Mouse (Mus musculus) liver, postnatal 0 days (tissue): Measurements from ENCODE around the gene Prss40. TPM values are rescaled to one million over a fixed set of nuclear protein-coding genes. Genes with fewer than 3 reads are reported as not detected.

Experiments
- ATAC-seq: fragments of 200-750 bp; cut with Nextera tagmentation; 2 replicates; pipeline ENCODE4 v1.8.0; 2017; ENCODE audit warnings: mild to moderate bottlenecking, moderate library complexity
- DNase-seq: peaks from one replicate; pipeline ENCODE4 v3.0.0-alpha.2; 2016
- H3K27ac ChIP-seq: fragments of 300-500 bp; sonication (generic); 2 replicates; pipeline ENCODE4 v1.5.1; 2014; ENCODE audit warnings: antibody characterized with exemption, moderate library complexity, mild to moderate bottlenecking, low read depth
- H3K27me3 ChIP-seq: fragments of 300-500 bp; sonication (generic); 2 replicates; pipeline ENCODE4 v1.6.1; 2014; ENCODE audit warnings: low read length, control low read depth, mixed read lengths; ENCODE audit not compliant: insufficient read depth
- H3K36me3 ChIP-seq: fragments of 300-500 bp; sonication (generic); replicated peaks from 2 replicates; pipeline ENCODE4 v1.6.1; 2014; ENCODE audit warnings: mild to moderate bottlenecking, control low read depth, low read length, moderate library complexity, mixed read lengths; ENCODE audit not compliant: insufficient read depth
- H3K4me1 ChIP-seq: fragments of 300-500 bp; sonication (generic); 2 replicates; pipeline ENCODE4 v1.6.1; 2014; ENCODE audit warnings: antibody characterized with exemption, mild to moderate bottlenecking, control low read depth; ENCODE audit not compliant: insufficient read depth
- H3K4me2 ChIP-seq: fragments of 300-500 bp; sonication (generic); 2 replicates; pipeline ENCODE4 v1.6.1; 2014; ENCODE audit warnings: low read depth, mild to moderate bottlenecking, low read length, moderate library complexity, mixed read lengths
- H3K4me3 ChIP-seq: fragments of 300-500 bp; sonication (generic); 2 replicates; pipeline ENCODE4 v1.5.1; 2014; ENCODE audit warnings: low read depth, low read length
- H3K9ac ChIP-seq: fragments of 300-500 bp; sonication (generic); replicated peaks from 2 replicates; pipeline ENCODE4 v1.6.1; 2014; ENCODE audit warnings: mild to moderate bottlenecking, moderate library complexity
- H3K9me3 ChIP-seq: fragments of 300-500 bp; sonication (generic); 2 replicates; pipeline ENCODE4 v1.6.1; 2016; ENCODE audit warnings: mild to moderate bottlenecking, control low read depth, low read length, mixed read lengths
- CTCF ChIP-seq: sonication (generic); IDR thresholded peaks from 2 replicates; pipeline ENCODE4 v1.5.1; 2016; ENCODE audit warnings: antibody characterized with exemption, low read depth
- EP300 ChIP-seq: IDR thresholded peaks from 2 replicates; pipeline ENCODE4 v1.6.1; 2016; ENCODE audit warnings: antibody characterized with exemption, low read depth, mild to moderate bottlenecking
- WGBS: fragments of 180-500 bp; shearing (Covaris S2); extraction: QIAGEN DNeasy Blood & Tissue Kit; methylation state at CpG from one replicate; pipeline ENCODE4 v1.1.7; 2014; ENCODE audit not compliant: insufficient replicate concordance; 5-methylcytosine and 5-hydroxymethylcytosine counted together
- polyA plus RNA-seq: library from polyadenylated mRNA; unstranded; fragments of >200 nt; fragmentation: Nextera tagmentation; extraction: Ambion mirVana; gene quantifications from 2 replicates; pipeline ENCODE4 v1.2.1, GENCODE M21; 2015

Gene Prss40
- polyA plus RNA-seq, 1 experiment from 2014 or later, result not detected

GRCm38 (mm10) chr1:34569876-34570275 lies 9.1 kb upstream of the Prss40 start:
- ATAC-seq, result no peak
- 78% methylated on average over 2 of the region's 2 CpGs for WGBS

GRCm38 (mm10) chr1:34568120-34568519 lies 7.4 kb upstream of the Prss40 start:
- H3K36me3 ChIP-seq, result no peaks in the 10 kb centered on the region
- H3K27me3 ChIP-seq, result no peaks in the 10 kb centered on the region
- DNase-seq (no peak), ATAC-seq (no peak)
- no peaks in the 10 kb centered on the region for H3K9me3 ChIP-seq
- no peak overlapping the region for H3K4me3 ChIP-seq
- TF ChIP-seq EP300 (no peak), CTCF (no peak)
- 86% methylated on average over 2 of the region's 2 CpGs for WGBS
- H3K4me2 ChIP-seq, result no peak overlapping the region
- H3K27ac ChIP-seq, result no peak overlapping the region
- H3K9ac ChIP-seq, result no peak overlapping the region
- no peaks in the 10 kb centered on the region for H3K4me1 ChIP-seq

More at GRCm38 (mm10) chr1:34569876-34570275, 9.1 kb upstream of the Prss40 start:
- Histone ChIP-seq H3K4me3 (no peak overlapping the region), H3K36me3 (no peaks in the 10 kb centered on the region), H3K9ac (no peak overlapping the region), H3K27me3 (no peaks in the 10 kb centered on the region), H3K4me2 (no peak overlapping the region), H3K27ac (no peak overlapping the region), H3K9me3 (no peaks in the 10 kb centered on the region), H3K4me1 (no peaks in the 10 kb centered on the region)
- TF ChIP-seq CTCF, result no peak
- no peak for TF ChIP-seq EP300
- no peak for DNase-seq

- no peak for DNase-seq
These were observed 3.8 kb upstream of the Prss40 start for GRCm38 (mm10) chr1:34564383-34565045.

GRCm38 (mm10) chr1:34554275-34554674 lies 6.5 kb downstream of the Prss40 start:
- ATAC-seq, result no peak
- H3K36me3 ChIP-seq, result no peaks in the 10 kb centered on the region
- H3K27ac ChIP-seq, result no peak overlapping the region
- H3K4me1 ChIP-seq, result no peaks in the 10 kb centered on the region
- H3K4me3 ChIP-seq, result no peak overlapping the region
- 53% methylated on average over 7 of the region's 7 CpGs for WGBS
- H3K9ac ChIP-seq, result no peak overlapping the region
- no peak overlapping the region for H3K4me2 ChIP-seq
- DNase-seq, result no peak
- no peaks in the 10 kb centered on the region for H3K9me3 ChIP-seq
- H3K27me3 ChIP-seq, result no peaks in the 10 kb centered on the region
- TF ChIP-seq EP300 (no peak), CTCF (no peak)

More at GRCm38 (mm10) chr1:34564383-34565045, 3.8 kb upstream of the Prss40 start:
- 54% methylated on average over 8 of the region's 8 CpGs for WGBS
- ATAC-seq, result no peak
- TF ChIP-seq EP300 (no peak), CTCF (no peak)
- Histone ChIP-seq H3K27ac (no peak overlapping the region), H3K9ac (no peak overlapping the region), H3K4me1 (no peaks in the 10 kb centered on the region), H3K4me2 (no peak overlapping the region), H3K36me3 (no peaks in the 10 kb centered on the region), H3K9me3 (no peaks in the 10 kb centered on the region), H3K27me3 (no peaks in the 10 kb centered on the region), H3K4me3 (no peak overlapping the region)

- H3K36me3 ChIP-seq, result no peaks in the 10 kb centered on the region
- DNase-seq (no peak), ATAC-seq (no peak)
- 82% methylated on average over 1 of the region's 1 CpGs for WGBS
- no peak overlapping the region for H3K4me2 ChIP-seq
- H3K9ac ChIP-seq, result no peak overlapping the region
- no peak overlapping the region for H3K27ac ChIP-seq
- 0 out of 2 replicates have a peak, but pooled peaks cover 2% of the 10 kb centered on the region for H3K9me3 ChIP-seq
- no peaks in the 10 kb centered on the region for H3K27me3 ChIP-seq
- H3K4me3 ChIP-seq, result no peak overlapping the region
- no peak for TF ChIP-seq EP300
- TF ChIP-seq CTCF, result no peak
- H3K4me1 ChIP-seq, result no peaks in the 10 kb centered on the region
These were observed 7.1 kb downstream of the Prss40 start for GRCm38 (mm10) chr1:34553690-34554089.

GRCm38 (mm10) chr1:34547074-34547473 lies 13.7 kb downstream of the Prss40 start:
- H3K9ac ChIP-seq, result no peak overlapping the region
- no peak for TF ChIP-seq EP300
- no peaks in the 10 kb centered on the region for H3K4me1 ChIP-seq
- no peaks in the 10 kb centered on the region for H3K36me3 ChIP-seq
- 0 out of 2 replicates have a peak, but pooled peaks cover 5% of the 10 kb centered on the region for H3K9me3 ChIP-seq
- H3K4me2 ChIP-seq, result no peak overlapping the region
- 76% methylated on average over 1 of the region's 1 CpGs for WGBS
- no peaks in the 10 kb centered on the region for H3K27me3 ChIP-seq
- no peak overlapping the region for H3K27ac ChIP-seq
- DNase-seq (no peak), ATAC-seq (no peak)
- no peak overlapping the region for H3K4me3 ChIP-seq
